Mouse (Mus musculus) hindbrain, embryonic 16.5 days (tissue): Measurements from ENCODE around the gene Samd4. TPM values are rescaled to one million over a fixed set of nuclear protein-coding genes. Genes with fewer than 3 reads are reported as not detected.
A peak's percentile ranks its signal among the peaks of the same experiment; 100 is the strongest.

Experiments used
- ATAC-seq: fragments of 200-750 bp; cut with Nextera tagmentation; 2 replicates; pipeline ENCODE4 v1.8.0; 2017; ENCODE audit warnings: moderate TSS enrichment, moderate library complexity
- H3K27ac ChIP-seq: fragments of 300-500 bp; sonication (generic); 2 replicates; pipeline ENCODE4 v1.5.1; 2014; ENCODE audit warnings: low read depth, mild to moderate bottlenecking, control low read depth, low read length, moderate library complexity
- H3K27me3 ChIP-seq: fragments of 300-500 bp; sonication (generic); replicated peaks from 2 replicates; pipeline ENCODE4 v1.6.1; 2014; ENCODE audit warnings: low read length; ENCODE audit not compliant: control insufficient read depth, insufficient read depth
- H3K36me3 ChIP-seq: fragments of 300-500 bp; sonication (generic); 2 replicates; pipeline ENCODE4 v1.6.1; 2014; ENCODE audit warnings: mild to moderate bottlenecking, low read length, moderate library complexity, mixed read lengths; ENCODE audit not compliant: control insufficient read depth, insufficient read depth
- H3K4me1 ChIP-seq: fragments of 300-500 bp; sonication (generic); 2 replicates; pipeline ENCODE4 v1.6.1; 2014; ENCODE audit warnings: low read depth, low read length; ENCODE audit not compliant: control insufficient read depth, insufficient read depth
- H3K4me2 ChIP-seq: fragments of 300-500 bp; sonication (generic); 2 replicates; pipeline ENCODE4 v1.6.1; 2014; ENCODE audit warnings: mild to moderate bottlenecking, low read length, control low read depth, moderate library complexity
- H3K4me3 ChIP-seq: fragments of 300-500 bp; sonication (generic); 2 replicates; pipeline ENCODE4 v1.5.1; 2014; ENCODE audit warnings: mild to moderate bottlenecking, low read length, control low read depth, moderate library complexity
- H3K9ac ChIP-seq: fragments of 300-500 bp; sonication (generic); 2 replicates; pipeline ENCODE4 v1.6.1; 2014; ENCODE audit warnings: low read depth, mild to moderate bottlenecking, control low read depth, low read length, moderate library complexity
- H3K9me3 ChIP-seq: fragments of 300-500 bp; sonication (generic); 2 replicates; pipeline ENCODE4 v1.6.1; 2014; ENCODE audit warnings: mild to moderate bottlenecking, low read length, moderate library complexity; ENCODE audit not compliant: control insufficient read depth
- WGBS: fragments of 180-500 bp; shearing (Covaris S2); extraction: QIAGEN DNeasy Blood & Tissue Kit; methylation state at CpG from one replicate; pipeline ENCODE4 v1.1.7; 2014; 5-methylcytosine and 5-hydroxymethylcytosine counted together
- polyA plus RNA-seq: library from polyadenylated mRNA; unstranded; fragments of >200 nt; fragmentation: Nextera tagmentation; extraction: Ambion mirVana; gene quantifications from 2 replicates; pipeline ENCODE4 v1.2.1, GENCODE M21; 2015

Gene Samd4
- polyA plus RNA-seq, 1 experiment from 2014 or later = 4.7 TPM

DNA sequence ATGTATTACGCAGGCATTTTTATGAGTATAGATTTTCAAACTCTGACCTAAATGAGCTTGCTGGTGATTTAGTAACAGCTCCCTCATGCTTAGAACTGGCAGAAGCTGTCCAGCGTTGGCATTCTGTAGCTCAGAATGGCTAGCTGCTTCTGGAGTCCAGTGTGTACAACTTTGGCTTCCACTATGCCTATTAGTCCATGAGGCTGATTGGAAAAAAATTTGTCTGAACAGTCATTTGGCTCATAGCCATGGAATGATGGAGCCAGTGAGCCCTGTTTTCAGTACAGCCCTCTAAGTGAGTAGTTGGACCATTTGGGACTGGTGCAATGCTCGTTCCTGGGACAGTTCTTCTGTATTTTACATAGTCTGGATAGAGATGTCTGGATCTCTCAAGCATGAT lies 34.9 kb downstream of the Samd4 start:
- H3K9me3 ChIP-seq = no peaks in the 10 kb centered on the region
- WGBS = 91% methylated on average over 3 of the region's 3 CpGs
- H3K4me3 ChIP-seq = no peak overlapping the region
- H3K27me3 ChIP-seq = no peaks in the 10 kb centered on the region
- H3K4me2 ChIP-seq = no peak overlapping the region
- ATAC-seq = no peak
- no peak overlapping the region for H3K9ac ChIP-seq
- peaks cover 4% of the 10 kb centered on the region; the same call in 1 of the 2 replicates for H3K4me1 ChIP-seq
- H3K27ac ChIP-seq = no peak overlapping the region
- H3K36me3 ChIP-seq = no peaks in the 10 kb centered on the region

GRCm38 (mm10) chr14:46920496-46920895 lies 37.8 kb downstream of the Samd4 start:
- H3K4me2 ChIP-seq = no peak overlapping the region
- no peaks in the 10 kb centered on the region for H3K36me3 ChIP-seq
- H3K4me1 ChIP-seq = no peaks in the 10 kb centered on the region
- no peak overlapping the region for H3K27ac ChIP-seq
- H3K27me3 ChIP-seq = no peaks in the 10 kb centered on the region
- H3K9me3 ChIP-seq = no peaks in the 10 kb centered on the region
- WGBS = 59% methylated on average over 5 of the region's 5 CpGs
- no peak overlapping the region for H3K9ac ChIP-seq
- ATAC-seq = no peak
- H3K4me3 ChIP-seq = no peak overlapping the region

DNA sequence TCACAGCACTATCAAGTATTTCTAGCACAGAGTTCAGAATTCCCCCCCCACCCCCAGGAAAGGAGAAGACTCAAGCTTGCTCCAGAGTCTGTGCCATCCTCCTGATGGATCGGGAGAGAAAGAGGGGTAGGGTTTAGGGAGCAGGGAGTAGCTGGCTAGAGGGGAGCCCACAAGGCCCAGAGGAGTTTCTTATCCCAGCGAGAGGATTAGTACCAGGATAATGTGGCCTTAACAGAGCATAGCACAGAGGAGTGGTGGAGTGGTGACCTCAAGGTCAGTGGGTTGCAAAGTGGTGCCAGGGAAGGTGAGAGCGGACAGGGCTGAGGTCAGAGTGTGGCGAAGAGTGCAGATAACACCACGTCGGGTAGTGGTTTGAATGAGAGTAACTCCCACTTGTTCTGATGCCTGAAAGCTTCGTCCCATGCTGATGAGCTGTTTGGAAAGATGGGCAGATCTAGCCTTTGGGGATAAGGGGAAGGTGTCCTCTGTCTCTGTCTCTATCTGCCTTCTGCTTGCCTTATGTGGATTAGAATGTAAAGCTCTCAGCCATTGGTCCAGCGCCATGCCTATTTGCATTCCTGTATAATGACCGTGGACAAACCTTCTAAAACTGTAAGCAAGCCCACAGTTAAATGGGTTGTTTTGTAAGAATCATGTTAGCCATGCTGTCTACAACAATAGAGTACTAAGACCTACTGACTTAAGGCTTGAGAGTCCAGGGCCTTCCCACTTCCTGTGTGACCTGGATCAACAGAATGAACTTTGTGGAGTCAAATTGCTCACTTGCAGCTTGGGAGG lies 38.7 kb downstream of the Samd4 start:
- no peaks in the 10 kb centered on the region for H3K36me3 ChIP-seq
- no peaks in the 10 kb centered on the region for H3K9me3 ChIP-seq
- ATAC-seq = no peak; the same call in 1 of the 2 replicates
- H3K9ac ChIP-seq = no peak overlapping the region
- H3K4me2 ChIP-seq = no peak overlapping the region
- H3K4me1 ChIP-seq = no peaks in the 10 kb centered on the region
- H3K4me3 ChIP-seq = no peak overlapping the region
- no peak overlapping the region for H3K27ac ChIP-seq
- no peaks in the 10 kb centered on the region for H3K27me3 ChIP-seq
- 81% methylated on average over 9 of the region's 9 CpGs for WGBS

GRCm38 (mm10) chr14:46923931-46924330 lies 41.3 kb downstream of the Samd4 start:
- Histone ChIP-seq H3K27me3 (no peaks in the 10 kb centered on the region), H3K9ac (no peak overlapping the region), H3K4me3 (no peak overlapping the region), H3K4me2 (no peak overlapping the region), H3K27ac (no peak overlapping the region), H3K36me3 (no peaks in the 10 kb centered on the region), H3K4me1 (no peaks in the 10 kb centered on the region), H3K9me3 (no peaks in the 10 kb centered on the region)
- ATAC-seq = no peak
- 62% methylated on average over 10 of the region's 10 CpGs for WGBS

- H3K4me2 ChIP-seq = no peak overlapping the region
- no peaks in the 10 kb centered on the region for H3K27me3 ChIP-seq
- H3K4me3 ChIP-seq = no peak overlapping the region
- no peaks in the 10 kb centered on the region for H3K36me3 ChIP-seq
- 77% methylated on average over 5 of the region's 5 CpGs for WGBS
- H3K27ac ChIP-seq = no peak overlapping the region
- no peak overlapping the region for H3K9ac ChIP-seq
- no peaks in the 10 kb centered on the region for H3K9me3 ChIP-seq
- no peaks in the 10 kb centered on the region for H3K4me1 ChIP-seq
- no peak for ATAC-seq
Measured at GRCm38 (mm10) chr14:46924422-46924821, 41.8 kb downstream of the Samd4 start.

DNA sequence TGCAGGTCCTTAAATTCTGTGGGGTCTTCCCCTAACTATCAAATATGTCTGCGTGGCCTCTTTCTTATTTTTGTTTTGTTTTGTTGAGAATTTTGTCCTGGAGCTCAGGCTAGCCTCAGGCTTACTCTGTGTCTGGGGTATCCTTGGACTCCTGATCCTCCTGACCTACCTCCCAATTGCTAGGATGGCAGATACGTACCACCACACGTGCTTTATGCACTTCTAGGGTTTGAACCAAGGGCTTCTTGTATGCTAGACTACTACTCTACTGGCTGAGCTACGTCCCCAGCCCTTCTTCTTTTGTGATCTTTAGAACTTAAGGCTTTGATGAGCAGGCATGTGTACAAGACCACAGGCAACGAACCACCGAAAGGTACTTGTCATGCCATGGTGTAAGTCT lies 45.9 kb downstream of the Samd4 start:
- Histone ChIP-seq H3K27me3 (no peaks in the 10 kb centered on the region), H3K9ac (no peak overlapping the region), H3K27ac (no peak overlapping the region), H3K4me2 (no peak overlapping the region), H3K4me3 (no peak overlapping the region), H3K4me1 (no peaks in the 10 kb centered on the region), H3K9me3 (no peaks in the 10 kb centered on the region), H3K36me3 (no peaks in the 10 kb centered on the region)
- WGBS = 91% methylated on average over 6 of the region's 6 CpGs
- ATAC-seq = no peak

- Histone ChIP-seq H3K27me3 (no peaks in the 10 kb centered on the region), H3K27ac (no peak overlapping the region), H3K4me1 (no peaks in the 10 kb centered on the region), H3K36me3 (no peaks in the 10 kb centered on the region), H3K9me3 (no peaks in the 10 kb centered on the region), H3K9ac (no peak overlapping the region), H3K4me2 (no peak overlapping the region), H3K4me3 (no peak overlapping the region)
- ATAC-seq = no peak
- 86% methylated on average over 13 of the region's 13 CpGs for WGBS
Measured at GRCm38 (mm10) chr14:46932121-46932520, 49.5 kb downstream of the Samd4 start.

GRCm38 (mm10) chr14:46932708-46933107 lies 50.1 kb downstream of the Samd4 start:
- H3K36me3 ChIP-seq = no peaks in the 10 kb centered on the region
- H3K9ac ChIP-seq = no peak overlapping the region
- H3K27ac ChIP-seq = no peak overlapping the region
- H3K4me1 ChIP-seq = no peaks in the 10 kb centered on the region
- no peak for ATAC-seq
- no peak overlapping the region for H3K4me3 ChIP-seq
- no peaks in the 10 kb centered on the region for H3K9me3 ChIP-seq
- 64% methylated on average over 6 of the region's 6 CpGs for WGBS
- H3K27me3 ChIP-seq = no peaks in the 10 kb centered on the region
- H3K4me2 ChIP-seq = no peak overlapping the region

DNA sequence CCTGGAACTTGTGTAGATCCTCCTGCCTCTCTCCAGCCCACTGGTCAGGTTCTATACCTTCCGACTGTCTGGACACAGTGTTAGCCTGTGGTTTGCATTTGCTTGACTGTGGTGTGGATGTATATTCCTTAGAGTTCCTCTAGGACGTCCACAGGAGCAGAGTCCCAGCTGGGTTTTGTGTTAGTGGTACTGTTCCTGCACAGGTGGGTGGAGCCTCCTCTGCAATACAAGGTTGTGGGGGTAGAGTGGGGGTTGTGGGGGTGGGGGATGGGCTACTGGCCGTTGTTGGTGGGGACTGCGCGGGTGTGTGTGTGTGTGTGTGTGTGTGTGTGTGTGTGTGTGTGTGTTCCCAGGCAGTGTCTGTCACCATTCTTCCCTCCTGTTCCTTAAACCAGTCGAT lies 58.4 kb downstream of the Samd4 start:
- 43% methylated on average over 6 of the region's 6 CpGs for WGBS

More for the DNA sequence above, 58.4 kb downstream of the Samd4 start:
- H3K4me3 ChIP-seq = no peak overlapping the region
- H3K4me2 ChIP-seq = no peak overlapping the region
- no peaks in the 10 kb centered on the region for H3K9me3 ChIP-seq
- no peak overlapping the region for H3K9ac ChIP-seq
- H3K4me1 ChIP-seq = peaks cover 5% of the 10 kb centered on the region; the same call in 1 of the 2 replicates
- H3K27ac ChIP-seq = no peak overlapping the region
- H3K27me3 ChIP-seq = no peaks in the 10 kb centered on the region
- H3K36me3 ChIP-seq = no peaks in the 10 kb centered on the region
- ATAC-seq = peak; percentile 32; the same call in 1 of the 2 replicates
